Mouse (Mus musculus): ENCODE results near the gene Nfe2. TPM values are rescaled to one million over a fixed set of nuclear protein-coding genes. Genes with fewer than 3 reads are reported as not detected.
"Not testable (repeated sequence)": the region's sequence is repeated elsewhere in the genome, so short reads cannot be mapped to it uniquely, and the experiment has no call there.

The Nfe2 gene
- polyA plus RNA-seq, 1 experiment from 2014 or later: 0.69 TPM

GRCm38 (mm10) chr15:103247782-103248400, 10.3 kb downstream of the Nfe2 start:
- Histone ChIP-seq H3K4me2 (ENCODE audit: low read length) (no peak overlapping the region), H3K27me3 (replicated peaks; ENCODE audit: control insufficient read depth, insufficient read depth, low read length) (no peaks in the 10 kb centered on the region), H3K9me3 (ENCODE audit: control insufficient read depth, low read length) (no peaks in the 10 kb centered on the region), H3K4me1 (ENCODE audit: control insufficient read depth, insufficient read depth, low read depth, low read length) (peaks cover 10% of the 10 kb centered on the region), H3K27ac (ENCODE audit: low read depth, low read length) (no peak overlapping the region), H3K4me3 (ENCODE audit: low read length) (no peak overlapping the region), H3K36me3 (ENCODE audit: control insufficient read depth, insufficient read depth, low read length) (peaks cover 40% of the 10 kb centered on the region), H3K9ac (ENCODE audit: low read depth, low read length) (no peak overlapping the region)
- ATAC-seq: peak; percentile 60

GRCm38 (mm10) chr15:103247078-103247781, 11.0 kb downstream of the Nfe2 start:
- peaks cover 17% of the 10 kb centered on the region for H3K4me1 ChIP-seq (ENCODE audit: control insufficient read depth, insufficient read depth, low read depth, low read length)
- peaks cover 44% of the 10 kb centered on the region for H3K36me3 ChIP-seq (ENCODE audit: control insufficient read depth, insufficient read depth, low read length)
- H3K27me3 ChIP-seq (replicated peaks; ENCODE audit: control insufficient read depth, insufficient read depth, low read length): no peaks in the 10 kb centered on the region
- no peak overlapping the region for H3K27ac ChIP-seq (ENCODE audit: low read depth, low read length)
- H3K9ac ChIP-seq (ENCODE audit: low read depth, low read length): no peak overlapping the region
- H3K4me3 ChIP-seq (ENCODE audit: low read length): no peak overlapping the region
- no peak for ATAC-seq
- 92% methylated on average over 9 of the region's 9 CpGs for WGBS
- H3K9me3 ChIP-seq (ENCODE audit: control insufficient read depth, low read length): no peaks in the 10 kb centered on the region
- no peak overlapping the region for H3K4me2 ChIP-seq (ENCODE audit: low read length)

GRCm38 (mm10) chr15:103245616-103246015, 12.6 kb downstream of the Nfe2 start:
- no peaks in the 10 kb centered on the region for H3K9me3 ChIP-seq (ENCODE audit: control insufficient read depth, low read length)
- no peaks in the 10 kb centered on the region for H3K27me3 ChIP-seq (replicated peaks; ENCODE audit: control insufficient read depth, insufficient read depth, low read length)

GRCm38 (mm10) chr15:103242885-103243284, 15.3 kb downstream of the Nfe2 start:
- no peak for ATAC-seq
- Histone ChIP-seq H3K36me3 (ENCODE audit: control insufficient read depth, insufficient read depth, low read length) (peaks cover 33% of the 10 kb centered on the region), H3K4me3 (ENCODE audit: low read length) (peak overlapping the region; percentile 4; the same call in 1 of the 2 replicates), H3K4me2 (ENCODE audit: low read length) (peak overlapping the region; percentile 63), H3K27me3 (replicated peaks; ENCODE audit: control insufficient read depth, insufficient read depth, low read length) (no peaks in the 10 kb centered on the region), H3K27ac (ENCODE audit: low read depth, low read length) (no peak overlapping the region), H3K9me3 (ENCODE audit: control insufficient read depth, low read length) (no peaks in the 10 kb centered on the region), H3K9ac (ENCODE audit: low read depth, low read length) (no peak overlapping the region), H3K4me1 (ENCODE audit: control insufficient read depth, insufficient read depth, low read depth, low read length) (peaks cover 27% of the 10 kb centered on the region)
- WGBS: 69% methylated on average over 7 of the region's 8 CpGs

More at GRCm38 (mm10) chr15:103245616-103246015, 12.6 kb downstream of the Nfe2 start:
- H3K36me3 ChIP-seq (ENCODE audit: control insufficient read depth, insufficient read depth, low read length): peaks cover 44% of the 10 kb centered on the region
- no peak overlapping the region for H3K4me3 ChIP-seq (ENCODE audit: low read length)
- H3K4me1 ChIP-seq (ENCODE audit: control insufficient read depth, insufficient read depth, low read depth, low read length): peaks cover 23% of the 10 kb centered on the region
- 82% methylated on average over 6 of the region's 6 CpGs for WGBS
- no peak overlapping the region for H3K27ac ChIP-seq (ENCODE audit: low read depth, low read length)
- no peak overlapping the region for H3K9ac ChIP-seq (ENCODE audit: low read depth, low read length)
- no peak for ATAC-seq
- no peak overlapping the region for H3K4me2 ChIP-seq (ENCODE audit: low read length)

- H3K9me3 ChIP-seq (ENCODE audit: control insufficient read depth, low read length); H3K27me3 ChIP-seq (replicated peaks; ENCODE audit: control insufficient read depth, insufficient read depth, low read length); ATAC-seq: not testable (repeated sequence)
- H3K27ac ChIP-seq (ENCODE audit: low read depth, low read length): peak overlapping the region; percentile 93
- WGBS: 10% methylated on average over 12 of the region's 12 CpGs
- H3K36me3 ChIP-seq (ENCODE audit: control insufficient read depth, insufficient read depth, low read length): peaks cover 20% of the 10 kb centered on the region
- H3K4me3 ChIP-seq (ENCODE audit: low read length): peak overlapping the region; percentile 72
- H3K4me2 ChIP-seq (ENCODE audit: low read length): peak overlapping the region; percentile 63
- peaks cover 27% of the 10 kb centered on the region for H3K4me1 ChIP-seq (ENCODE audit: control insufficient read depth, insufficient read depth, low read depth, low read length)
- peak overlapping the region; percentile 76 for H3K9ac ChIP-seq (ENCODE audit: low read depth, low read length)
Observed at GRCm38 (mm10) chr15:103241071-103242018, 16.9 kb downstream of the Nfe2 start.

GRCm38 (mm10) chr15:103240160-103241028, 17.8 kb downstream of the Nfe2 start, which contains the start of gene Hnrnpa1:
Gene Hnrnpa1, plus strand, starts transcription at chr15:103240432.
- Histone ChIP-seq H3K4me3 (ENCODE audit: low read length) (peak within 1 kb of the TSS; percentile 72), H3K27ac (ENCODE audit: low read depth, low read length) (peak within 1 kb of the TSS; percentile 93), H3K9me3 (ENCODE audit: control insufficient read depth, low read length) (no peaks in the 10 kb centered on the region), H3K4me2 (ENCODE audit: low read length) (peak within 1 kb of the TSS; percentile 67), H3K27me3 (replicated peaks; ENCODE audit: control insufficient read depth, insufficient read depth, low read length) (no peaks in the 10 kb centered on the region), H3K4me1 (ENCODE audit: control insufficient read depth, insufficient read depth, low read depth, low read length) (peaks cover 27% of the 10 kb centered on the region), H3K36me3 (ENCODE audit: control insufficient read depth, insufficient read depth, low read length) (peaks cover 13% of the 10 kb centered on the region), H3K9ac (ENCODE audit: low read depth, low read length) (peak within 1 kb of the TSS; percentile 76)
- under 1% methylated on average over 47 of the region's 47 CpGs for WGBS
- ATAC-seq: peak; percentile 92

GRCm38 (mm10) chr15:103239685-103240159, 18.5 kb downstream of the Nfe2 start, which contains the start of gene Cbx5:
Gene Cbx5, minus strand, starts transcription at chr15:103239816.
- ATAC-seq: peak; percentile 93
- H3K4me1 ChIP-seq (ENCODE audit: control insufficient read depth, insufficient read depth, low read depth, low read length): peaks cover 27% of the 10 kb centered on the region
- H3K4me3 ChIP-seq (ENCODE audit: low read length): peak within 1 kb of the TSS; percentile 72
- H3K9me3 ChIP-seq (ENCODE audit: control insufficient read depth, low read length): no peaks in the 10 kb centered on the region
- H3K9ac ChIP-seq (ENCODE audit: low read depth, low read length): peak within 1 kb of the TSS; percentile 76
- H3K36me3 ChIP-seq (ENCODE audit: control insufficient read depth, insufficient read depth, low read length): peaks cover 14% of the 10 kb centered on the region
- no peaks in the 10 kb centered on the region for H3K27me3 ChIP-seq (replicated peaks; ENCODE audit: control insufficient read depth, insufficient read depth, low read length)
- WGBS: under 1% methylated on average over 39 of the region's 39 CpGs
- peak within 1 kb of the TSS; percentile 67 for H3K4me2 ChIP-seq (ENCODE audit: low read length)
- H3K27ac ChIP-seq (ENCODE audit: low read depth, low read length): peak within 1 kb of the TSS; percentile 93

GRCm38 (mm10) chr15:103239130-103239684, 19.0 kb downstream of the Nfe2 start:
- H3K27me3 ChIP-seq (replicated peaks; ENCODE audit: control insufficient read depth, insufficient read depth, low read length): no peaks in the 10 kb centered on the region
- H3K27ac ChIP-seq (ENCODE audit: low read depth, low read length): peak overlapping the region; percentile 92
- H3K9me3 ChIP-seq (ENCODE audit: control insufficient read depth, low read length): no peaks in the 10 kb centered on the region
- H3K4me2 ChIP-seq (ENCODE audit: low read length): peak overlapping the region; percentile 67
- H3K36me3 ChIP-seq (ENCODE audit: control insufficient read depth, insufficient read depth, low read length): peaks cover 14% of the 10 kb centered on the region
- peak overlapping the region; percentile 72 for H3K4me3 ChIP-seq (ENCODE audit: low read length)
- peak overlapping the region; percentile 60 for H3K9ac ChIP-seq (ENCODE audit: low read depth, low read length)
- H3K4me1 ChIP-seq (ENCODE audit: control insufficient read depth, insufficient read depth, low read depth, low read length): peaks cover 27% of the 10 kb centered on the region
- 1% methylated on average over 26 of the region's 26 CpGs for WGBS
- ATAC-seq: peak; percentile 91

Data from hindbrain, embryonic 16.5 days (tissue).